Mouse (Mus musculus): ENCODE data around the gene St7l.
A peak's percentile ranks its signal among the peaks of the same experiment; 100 is the strongest.

Gene St7l

DNA sequence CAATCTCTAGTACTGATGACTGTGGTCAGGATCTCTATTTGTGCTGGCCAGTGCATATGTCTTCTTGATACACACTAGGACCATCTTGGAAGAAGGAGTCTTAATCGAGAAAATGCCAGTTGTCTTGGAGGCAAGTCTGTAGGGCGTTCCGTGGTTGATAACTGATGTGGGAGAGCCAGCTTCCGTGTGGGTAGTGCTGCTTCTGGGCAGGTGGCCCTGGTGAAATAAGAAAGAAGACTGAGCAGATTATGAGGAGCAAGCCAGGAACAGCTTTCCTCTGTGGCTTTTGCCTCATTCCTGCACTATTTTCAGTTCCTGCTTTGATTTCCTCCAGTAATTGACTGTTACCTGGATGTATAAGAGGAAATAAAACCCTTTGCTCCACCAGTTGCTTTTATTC, 41.6 kb downstream of the St7l start:
- no peak for DNase-seq

DNA sequence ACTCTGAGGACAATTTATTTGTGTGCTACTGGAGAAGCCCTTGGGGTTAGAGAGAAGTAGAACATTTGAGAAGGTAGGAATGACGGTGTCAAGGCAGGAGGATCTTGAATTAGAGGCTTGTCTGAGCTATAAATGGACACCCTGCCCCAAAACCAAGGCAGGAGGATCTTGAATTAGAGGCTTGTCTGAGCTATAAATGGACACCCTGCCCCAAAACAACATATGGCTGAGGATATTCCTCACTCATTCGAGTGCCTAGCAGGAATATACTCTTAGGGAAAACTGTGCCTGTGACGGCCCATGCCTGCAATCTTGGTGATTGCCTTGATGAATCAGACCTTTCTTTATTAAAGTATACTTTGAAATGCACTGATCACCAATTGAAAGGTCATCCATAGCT, 42.2 kb downstream of the St7l start:
- no peak for DNase-seq

GRCm38 (mm10) chr3:104909195-104909594, 45.4 kb downstream of the St7l start:
- no peak for DNase-seq

GRCm38 (mm10) chr3:104914986-104915385, 51.2 kb downstream of the St7l start:
- DNase-seq: no peak

- DNase-seq: no peak
Measured at GRCm38 (mm10) chr3:104929385-104929784, 65.6 kb downstream of the St7l start.

DNA sequence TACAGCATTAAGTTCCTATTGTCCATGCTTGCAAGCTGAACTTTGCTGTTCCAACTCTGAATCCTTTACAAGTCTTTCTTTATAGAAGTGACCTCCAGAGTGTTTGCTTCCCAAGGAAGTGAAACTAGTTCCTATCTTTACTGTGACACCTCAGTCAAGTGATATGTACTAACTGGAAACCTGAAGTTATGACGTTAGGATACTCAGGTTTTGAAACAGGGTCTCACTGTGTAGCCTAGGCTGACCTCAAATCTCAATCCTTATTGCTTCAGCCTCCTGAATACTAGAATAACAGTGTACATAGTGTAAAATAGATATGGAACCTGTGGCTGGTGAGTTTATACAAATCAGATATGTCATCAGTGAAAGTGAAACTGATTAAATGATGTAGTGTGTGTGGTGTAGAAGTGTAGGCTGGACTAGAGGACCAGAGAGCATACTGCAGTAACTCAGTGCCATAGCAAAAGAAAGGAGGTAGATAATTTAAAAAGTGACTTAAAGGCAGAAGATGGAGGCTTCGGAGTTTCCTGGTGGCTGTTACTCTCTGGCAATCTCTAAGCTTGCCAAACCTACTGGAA, 74.0 kb downstream of the St7l start:
- DNase-seq: no peak

- DNase-seq: no peak
Measured at GRCm38 (mm10) chr3:104938327-104938726, 74.5 kb downstream of the St7l start.

DNA sequence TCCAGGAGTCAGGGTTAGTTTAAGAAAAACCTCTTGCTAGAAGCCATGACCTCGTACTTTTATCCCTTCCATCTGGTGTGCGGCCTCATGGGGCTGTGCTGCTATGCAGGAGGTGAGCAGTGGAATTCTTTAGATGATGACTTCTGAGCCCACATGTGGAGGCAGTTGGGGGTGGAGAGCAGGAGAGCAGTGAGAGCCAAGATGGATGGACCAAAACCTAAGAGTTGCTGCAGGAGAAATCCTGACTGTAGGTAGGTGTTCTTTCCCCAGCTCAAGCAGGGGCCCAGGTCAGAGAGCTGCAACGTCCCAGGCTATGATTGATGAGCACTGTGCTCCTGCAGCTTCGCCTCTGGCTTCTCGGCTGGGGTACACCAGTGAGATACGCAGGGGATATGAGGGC, 76.9 kb downstream of the St7l start:
- DNase-seq: no peak

GRCm38 (mm10) chr3:104942682-104943081, 78.9 kb downstream of the St7l start:
- no peak for DNase-seq

GRCm38 (mm10) chr3:104943333-104943732, 79.5 kb downstream of the St7l start:
- no peak for DNase-seq

DNA sequence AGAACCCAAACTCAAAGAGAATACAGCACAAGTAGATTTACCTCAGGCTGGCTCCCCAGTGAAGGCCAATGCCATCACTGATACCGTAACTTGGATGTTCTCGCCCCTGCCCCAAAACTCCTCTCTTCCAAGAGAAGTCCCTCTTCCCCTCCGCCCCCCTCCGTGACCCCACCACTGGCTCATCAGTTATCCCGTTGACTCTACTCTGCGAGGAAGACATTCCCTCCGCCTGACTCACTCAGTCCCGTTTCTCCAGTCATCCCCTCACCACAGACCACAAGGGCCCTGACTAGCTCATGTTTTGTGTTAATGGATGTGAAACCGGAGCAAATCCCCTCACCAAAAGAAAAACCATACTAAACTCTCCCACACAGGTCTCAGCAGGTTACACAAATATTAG, 81.1 kb downstream of the St7l start:
- no peak for DNase-seq

- no peak for DNase-seq
Measured at GRCm38 (mm10) chr3:104950926-104951325, 87.1 kb downstream of the St7l start.

DNA sequence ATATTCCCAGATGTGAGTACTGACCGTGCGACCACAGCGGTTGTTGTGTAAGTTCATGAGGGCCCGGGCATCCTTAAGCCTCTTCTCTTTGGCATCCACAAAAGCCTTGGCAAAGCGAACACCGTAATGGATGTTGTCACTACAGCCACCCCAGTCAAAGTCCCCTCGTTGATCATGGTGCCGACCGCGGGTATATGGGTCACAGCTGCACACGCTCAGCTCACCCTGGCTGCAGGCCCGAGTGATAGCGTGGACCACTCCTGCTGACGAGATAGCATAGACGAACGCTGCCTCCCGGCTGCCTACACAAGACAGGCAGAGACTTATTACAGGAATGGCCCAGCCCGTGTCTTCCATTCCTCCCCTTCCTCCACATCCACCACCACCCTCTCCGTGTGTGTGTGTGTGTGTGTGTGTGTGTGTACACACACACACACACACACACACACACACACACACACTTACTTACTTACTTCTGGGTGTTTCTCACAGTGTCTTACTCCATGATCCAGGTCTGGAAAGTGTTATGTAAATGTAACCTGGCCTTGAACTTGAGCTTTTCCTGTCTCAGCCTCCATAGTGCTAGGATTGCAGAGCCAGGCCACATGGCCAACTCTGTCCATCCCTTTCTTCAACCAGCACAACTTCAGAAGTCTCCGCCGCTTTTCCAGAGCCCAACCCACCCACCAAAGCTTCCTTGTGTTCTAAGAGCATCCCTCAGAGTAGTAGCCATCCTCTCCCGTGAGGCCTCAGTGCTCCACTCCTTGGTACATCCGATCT, 89.3 kb downstream of the St7l start:
- no peak for DNase-seq

DNA sequence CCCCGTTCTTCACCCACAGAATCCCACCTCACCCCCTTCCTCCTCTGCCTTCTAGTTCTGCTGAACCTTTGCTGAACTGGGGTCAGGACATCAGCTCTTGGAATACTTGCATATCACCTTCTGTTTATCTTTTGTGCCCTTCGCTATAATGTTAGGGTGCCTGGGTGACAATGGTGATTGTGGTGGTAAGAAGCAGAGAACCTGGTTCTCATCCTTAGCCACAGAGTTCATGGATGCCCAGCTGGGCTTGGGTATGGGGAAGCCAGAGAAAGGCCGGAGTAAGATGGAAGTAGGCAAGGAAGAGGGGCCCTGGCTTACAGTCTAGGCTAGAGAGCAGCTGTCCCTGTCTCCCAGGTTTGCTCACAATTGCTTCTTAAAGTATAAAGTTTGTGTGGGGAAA, 90.3 kb downstream of the St7l start:
- DNase-seq: no peak

GRCm38 (mm10) chr3:104954551-104954950, 90.7 kb downstream of the St7l start:
- DNase-seq: no peak

DNA sequence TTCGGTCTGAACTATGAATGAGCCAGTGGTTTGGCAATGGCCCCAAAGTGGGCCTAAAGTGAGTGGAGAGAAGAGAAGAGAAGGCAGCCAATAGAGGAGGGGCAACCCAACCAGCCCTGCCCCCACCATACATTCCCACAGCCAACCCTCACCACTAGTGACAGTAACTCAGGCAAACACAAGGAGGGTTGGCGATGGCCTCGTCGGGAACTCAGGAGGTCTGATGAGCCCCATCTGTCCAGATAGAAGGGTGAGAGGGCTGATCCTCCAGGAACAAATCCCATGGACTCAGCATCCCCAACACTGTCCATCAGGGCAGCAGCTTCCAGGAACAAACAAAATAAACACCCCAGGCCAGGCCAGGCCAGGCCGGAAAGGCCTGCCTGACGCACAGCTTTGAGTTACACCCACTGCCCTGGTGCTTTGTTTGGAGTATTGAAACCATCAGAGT, 92.4 kb downstream of the St7l start:
- peak in 1 of 2 experiments; percentile 9 for DNase-seq

GRCm38 (mm10) chr3:104960026-104961000, 96.5 kb downstream of the St7l start:
- DNase-seq: no peak

GRCm38 (mm10) chr3:104961066-104962059, 97.6 kb downstream of the St7l start, which contains the start of gene Wnt2b:
Gene Wnt2b, minus strand, starts transcription at chr3:104961921.
- DNase-seq: no peak

GRCm38 (mm10) chr3:104962141-104962611, 98.4 kb downstream of the St7l start:
- DNase-seq: no peak

DNA sequence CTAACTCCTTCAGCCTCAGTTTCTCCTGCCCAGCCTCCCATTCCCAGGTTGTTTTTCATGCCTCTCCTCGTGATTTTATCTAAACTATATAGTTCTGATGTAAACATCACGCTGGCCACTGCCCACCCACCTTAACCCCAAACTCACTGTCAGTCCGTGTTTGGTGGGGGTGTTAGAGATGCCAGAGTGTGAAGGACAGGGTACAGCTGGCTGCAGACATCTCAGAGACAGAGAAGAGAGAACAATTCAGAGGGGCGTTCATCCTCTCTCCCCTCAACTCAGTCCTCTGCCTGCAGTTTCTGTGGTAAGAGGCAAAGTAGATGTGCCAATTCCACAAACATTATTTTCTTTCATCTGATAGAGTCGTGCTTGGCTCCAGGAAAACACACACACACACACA, 99.1 kb downstream of the St7l start:
- DNase-seq: no peak

- no peak for DNase-seq
Measured at GRCm38 (mm10) chr3:104963331-104964276, 99.8 kb downstream of the St7l start.

Data from kidney, adult 8-10 months (tissue).